ENCODE assay signal across 8 mouse cellular contexts in genomic region chr17:48407910-48408525, GRCm38 (mm10). TPM values are rescaled to one million over a fixed set of nuclear protein-coding genes. Genes with fewer than 3 reads are reported as not detected.
DNase-seq lines count a peak whose midpoint lies in the region; ATAC-seq and TF ChIP-seq lines count a peak whose summit lies in the region.

No protein-coding gene starts in this region.

- no peak for DNase-seq in kidney, postnatal 4 days
- DNase-seq in hindbrain, postnatal 0 days (ENCODE audit: low spot score) = no peak
- no peak for DNase-seq in left cerebral cortex, adult 9 months (ENCODE audit: low spot score in 2 of 2)
- DNase-seq in adipocyte (ENCODE audit: low spot score) = no peak
- DNase-seq in layer of hippocampus, postnatal 36 days = no peak

- H3K4me2 ChIP-seq in kidney, embryonic 15.5 days = peak overlapping the region; percentile 76
- peak overlapping the region; percentile 78 for H3K4me2 ChIP-seq in hindbrain, postnatal 0 days (ENCODE audit: low read depth, low read length)
- H3K4me2 ChIP-seq in midbrain, embryonic 16.5 days (ENCODE audit: low read length) = peak overlapping the region; percentile 70

- H3K9ac ChIP-seq in kidney, embryonic 15.5 days = peak overlapping the region; percentile 83
- peak overlapping the region; percentile 93 for H3K9ac ChIP-seq in hindbrain, postnatal 0 days (replicated peaks; ENCODE audit: low read length)
- H3K9ac ChIP-seq in midbrain, embryonic 16.5 days (ENCODE audit: low read depth, low read length) = peak overlapping the region; percentile 98

- no peaks in the 10 kb centered on the region for H3K9me3 ChIP-seq in kidney, embryonic 15.5 days (replicated peaks)
- no peaks in the 10 kb centered on the region for H3K9me3 ChIP-seq in hindbrain, postnatal 0 days (ENCODE audit: low read length)
- H3K9me3 ChIP-seq in midbrain, embryonic 16.5 days (replicated peaks; ENCODE audit: control insufficient read depth, low read length, poor library complexity, severe bottlenecking) = no peaks in the 10 kb centered on the region

- H3K27me3 ChIP-seq in kidney, embryonic 15.5 days = no peaks in the 10 kb centered on the region
- no peaks in the 10 kb centered on the region for H3K27me3 ChIP-seq in hindbrain, postnatal 0 days (ENCODE audit: insufficient read depth, low read length)
- no peaks in the 10 kb centered on the region for H3K27me3 ChIP-seq in midbrain, embryonic 16.5 days (ENCODE audit: control insufficient read depth, insufficient read depth, low read depth, low read length)

- TF ChIP-seq CTCF in hindbrain, postnatal 0 days (IDR thresholded peaks at IDR 0.05; ENCODE audit: low read depth) = no peak

- peaks cover 14% of the 10 kb centered on the region for H3K36me3 ChIP-seq in kidney, embryonic 15.5 days
- H3K36me3 ChIP-seq in hindbrain, postnatal 0 days (ENCODE audit: insufficient read depth, low read length) = no peaks in the 10 kb centered on the region
- H3K36me3 ChIP-seq in midbrain, embryonic 16.5 days (ENCODE audit: control insufficient read depth, insufficient read depth, low read length) = no peaks in the 10 kb centered on the region

- ATAC-seq in kidney, embryonic 15.5 days (replicated peaks; ENCODE audit: low FRiP score) = no peak
- ATAC-seq in hindbrain, postnatal 0 days = no peak
- no peak for ATAC-seq in midbrain, embryonic 16.5 days

- H3K27ac ChIP-seq in kidney, embryonic 15.5 days = peak overlapping the region; percentile 100
- H3K27ac ChIP-seq in brown adipose tissue, adult 24 weeks (replicated peaks; ENCODE audit: low read depth, low read length) = 0 out of 2 replicates have a peak overlapping the region, but pooled peaks have one; percentile 97
- peak overlapping the region; percentile 98 for H3K27ac ChIP-seq in hindbrain, postnatal 0 days
- H3K27ac ChIP-seq in midbrain, embryonic 16.5 days (ENCODE audit: low read length) = peak overlapping the region; percentile 99

- WGBS in kidney, embryonic 15.5 days = 11% methylated on average over 8 of the region's 8 CpGs
- 7% methylated on average over 8 of the region's 8 CpGs for WGBS in hindbrain, postnatal 0 days
- 5% methylated on average over 8 of the region's 8 CpGs for WGBS in midbrain, embryonic 16.5 days

- peak overlapping the region; percentile 72 for H3K4me3 ChIP-seq in kidney, embryonic 15.5 days (replicated peaks)
- peak overlapping the region; percentile 99 for H3K4me3 ChIP-seq in brown adipose tissue, adult 24 weeks (ENCODE audit: insufficient read depth, low read depth, low read length)
- H3K4me3 ChIP-seq in hindbrain, postnatal 0 days (ENCODE audit: low read length) = peak overlapping the region; percentile 68
- H3K4me3 ChIP-seq in midbrain, embryonic 16.5 days (ENCODE audit: low read depth, low read length) = peak overlapping the region; percentile 86

- H3K4me1 ChIP-seq in kidney, embryonic 15.5 days = peaks cover 28% of the 10 kb centered on the region
- peaks cover 2% of the 10 kb centered on the region; the same call in 1 of the 2 replicates for H3K4me1 ChIP-seq in brown adipose tissue, adult 24 weeks (ENCODE audit: control insufficient read depth, insufficient read depth, insufficient read length, low read length)
- 0 out of 2 replicates have a peak, but pooled peaks cover 20% of the 10 kb centered on the region for H3K4me1 ChIP-seq in hindbrain, postnatal 0 days (ENCODE audit: insufficient read depth, low read length)
- peaks cover 20% of the 10 kb centered on the region for H3K4me1 ChIP-seq in midbrain, embryonic 16.5 days (ENCODE audit: control insufficient read depth, insufficient read depth, low read length)

RNA-seq across cellular contexts. Expression of gene Nfya, which starts 1.7 kb away (rescaled TPM):
- polyA plus RNA-seq in kidney, embryonic 15.5 days (2015; fragmentation: Nextera tagmentation; extraction: Ambion mirVana) = 15.8 and 17.8 TPM in 2 replicates
- 6.3 and 10.9 TPM in 2 replicates for polyA plus RNA-seq in brown adipose tissue, adult 24 weeks (2012; ENCODE audit: insufficient read depth, insufficient read length, missing spikeins)
- 29.0 and 39.7 TPM in 2 replicates for total RNA-seq in hindbrain, postnatal 0 days (2014; rRNA removed)
- polyA plus RNA-seq in hindbrain, postnatal 0 days (2015; fragmentation: Nextera tagmentation; extraction: Ambion mirVana) = 3.5 and 5.0 TPM in 2 replicates
- polyA plus RNA-seq in midbrain, embryonic 16.5 days (2015; fragmentation: Nextera tagmentation; extraction: Ambion mirVana) = 10.7 and 11.1 TPM in 2 replicates
- 10 to 100 TPM; 27.2 to 34.4 TPM for total RNA-seq in layer of hippocampus, postnatal 36 days (2021)

RNA-seq across cellular contexts. Expression of gene Oard1, which starts 1.8 kb away (rescaled TPM):
- polyA plus RNA-seq in kidney, embryonic 15.5 days (2015; fragmentation: Nextera tagmentation; extraction: Ambion mirVana) = 72.4 and 74.9 TPM in 2 replicates
- polyA plus RNA-seq in brown adipose tissue, adult 24 weeks (2012; ENCODE audit: insufficient read depth, insufficient read length, missing spikeins) = 34.0 and 34.6 TPM in 2 replicates
- total RNA-seq in hindbrain, postnatal 0 days (2014; rRNA removed) = 9.9 and 10.2 TPM in 2 replicates
- polyA plus RNA-seq in hindbrain, postnatal 0 days (2015; fragmentation: Nextera tagmentation; extraction: Ambion mirVana) = 34.4 and 36.7 TPM in 2 replicates
- polyA plus RNA-seq in midbrain, embryonic 16.5 days (2015; fragmentation: Nextera tagmentation; extraction: Ambion mirVana) = 32.7 and 36.4 TPM in 2 replicates
- 10 to 100 TPM; 12.3 to 13.6 TPM for total RNA-seq in layer of hippocampus, postnatal 36 days (2021)

RNA-seq across cellular contexts. Expression of gene Apobec2, which starts 24.7 kb away (rescaled TPM):
- polyA plus RNA-seq in kidney, embryonic 15.5 days (2015; fragmentation: Nextera tagmentation; extraction: Ambion mirVana) = 4.2 and 6.9 TPM in 2 replicates
- polyA plus RNA-seq in brown adipose tissue, adult 24 weeks (2012; ENCODE audit: insufficient read depth, insufficient read length, missing spikeins) = 11.2 and 20.3 TPM in 2 replicates
- total RNA-seq in hindbrain, postnatal 0 days (2014; rRNA removed) = 0.78 and 1.2 TPM in 2 replicates
- polyA plus RNA-seq in hindbrain, postnatal 0 days (2015; fragmentation: Nextera tagmentation; extraction: Ambion mirVana) = 1.1 and 1.2 TPM in 2 replicates
- polyA plus RNA-seq in midbrain, embryonic 16.5 days (2015; fragmentation: Nextera tagmentation; extraction: Ambion mirVana) = 0.43 and 0.58 TPM in 2 replicates
- not detected for total RNA-seq in layer of hippocampus, postnatal 36 days (2021)

RNA-seq across cellular contexts. Expression of gene Tspo2, which starts 43.3 kb away (rescaled TPM):
- 2.4 and 4.1 TPM in 2 replicates for polyA plus RNA-seq in kidney, embryonic 15.5 days (2015; fragmentation: Nextera tagmentation; extraction: Ambion mirVana)
- not detected in 2 replicates for polyA plus RNA-seq in brown adipose tissue, adult 24 weeks (2012; ENCODE audit: insufficient read depth, insufficient read length, missing spikeins)
- total RNA-seq in hindbrain, postnatal 0 days (2014; rRNA removed) = 0.22 and 2.0 TPM in 2 replicates
- polyA plus RNA-seq in hindbrain, postnatal 0 days (2015; fragmentation: Nextera tagmentation; extraction: Ambion mirVana) = 0.58 and 0.90 TPM in 2 replicates
- polyA plus RNA-seq in midbrain, embryonic 16.5 days (2015; fragmentation: Nextera tagmentation; extraction: Ambion mirVana) = 1.8 and 1.9 TPM in 2 replicates
- not detected for total RNA-seq in layer of hippocampus, postnatal 36 days (2021)

RNA-seq across cellular contexts. Expression of gene Unc5cl, which starts 46.7 kb away (rescaled TPM):
- 5.6 and 5.7 TPM in 2 replicates for polyA plus RNA-seq in kidney, embryonic 15.5 days (2015; fragmentation: Nextera tagmentation; extraction: Ambion mirVana)
- not detected in 2 replicates for polyA plus RNA-seq in brown adipose tissue, adult 24 weeks (2012; ENCODE audit: insufficient read depth, insufficient read length, missing spikeins)
- 0.26 TPM in 1 of 2 replicates, not detected in the other for total RNA-seq in hindbrain, postnatal 0 days (2014; rRNA removed)
- polyA plus RNA-seq in hindbrain, postnatal 0 days (2015; fragmentation: Nextera tagmentation; extraction: Ambion mirVana) = 0.13 and 0.32 TPM in 2 replicates
- polyA plus RNA-seq in midbrain, embryonic 16.5 days (2015; fragmentation: Nextera tagmentation; extraction: Ambion mirVana) = 0.21 TPM in 1 of 2 replicates, not detected in the other
- under 1 TPM; 0.27 to 0.30 TPM for total RNA-seq in layer of hippocampus, postnatal 36 days (2021)
